Mouse (Mus musculus) brain, embryonic 18.5 days (tissue): ENCODE data around the gene Bglap.

Experiments used
- DNase-seq: peaks from one replicate; pipeline ENCODE4 v3.0.0-alpha.2; 2012; ENCODE audit warnings: low read depth, low spot score

The Bglap gene

GRCm38 (mm10) chr3:88350732-88351131 lies 33.5 kb downstream of the Bglap start:
- no peak for DNase-seq

- DNase-seq = no peak
These were observed 45.3 kb downstream of the Bglap start for GRCm38 (mm10) chr3:88339006-88339405.

- DNase-seq = no peak
These were observed 45.9 kb downstream of the Bglap start for GRCm38 (mm10) chr3:88338316-88338715.

GRCm38 (mm10) chr3:88337367-88338020 lies 46.8 kb downstream of the Bglap start:
- DNase-seq = no peak

- peak; percentile 87 for DNase-seq
These were observed 47.9 kb downstream of the Bglap start, which contains the start of the genes Tmem79 and Smg5 for GRCm38 (mm10) chr3:88336058-88337013. Gene Tmem79, minus strand, starts transcription at chr3:88336148. Gene Smg5, plus strand, starts transcription at chr3:88336260.

- no peak for DNase-seq
These were observed 48.7 kb downstream of the Bglap start for GRCm38 (mm10) chr3:88335436-88336053.

GRCm38 (mm10) chr3:88334902-88335435 lies 49.3 kb downstream of the Bglap start:
- DNase-seq = no peak

- no peak for DNase-seq
These were observed 50.1 kb downstream of the Bglap start for GRCm38 (mm10) chr3:88334029-88334658.
